1 mouse cellular context compared by ENCODE assay signal in genomic region chr16:8561856-8562255, GRCm38 (mm10). TPM values are rescaled to one million over a fixed set of nuclear protein-coding genes. Genes with fewer than 3 reads are reported as not detected.
"Had no signal": no experiment of that assay in that cellular context is flagged by ENCODE, and none has a peak within 500 bp of the region (broad histone marks: within the 10 kb centered on the region; RNA-seq: fewer than 3 reads in every experiment).

No protein-coding gene starts in this region.

RNA-seq across cellular contexts. Expression of gene Abat, which starts 48.6 kb away (rescaled TPM):
- total RNA-seq: granulocyte monocyte progenitor cell, adult 5-6 weeks had no signal
